ENCODE assay signal across 23 mouse cellular contexts in genomic region chr17:46586327-46586726, GRCm38 (mm10). TPM values are rescaled to one million over a fixed set of nuclear protein-coding genes. Genes with fewer than 3 reads are reported as not detected.
A peak's percentile ranks its signal among the peaks of the same experiment; 100 is the strongest.
DNase-seq lines count a peak whose midpoint lies in the region; ATAC-seq lines count a peak whose summit lies in the region.
"Had no signal": no experiment of that assay in that cellular context is flagged by ENCODE, and none has a peak within 500 bp of the region (broad histone marks: within the 10 kb centered on the region; RNA-seq: fewer than 3 reads in every experiment).

No protein-coding gene starts in this region.

- peak; percentile 75 for ATAC-seq in granulocyte monocyte progenitor cell, adult 5-6 weeks (replicated peaks; ENCODE audit: poor library complexity, severe bottlenecking)
- ATAC-seq in megakaryocyte, adult 5-6 weeks (ENCODE audit: poor library complexity, severe bottlenecking), result peak; percentile 73
- ATAC-seq in megakaryocyte progenitor cell, adult 5-6 weeks (replicated peaks; ENCODE audit: poor library complexity), result peak; percentile 45; the same call in 1 of the 2 replicates
- ATAC-seq in forebrain, embryonic 14.5 days, result no peak
- ATAC-seq: activated CD4-positive, CD25-positive, alpha-beta regulatory T cell, adult 4 months; CD4-positive, CD25-positive, alpha-beta regulatory T cell, adult 4 months; Patski had no signal

- H3K4me2 ChIP-seq in forebrain, embryonic 14.5 days (ENCODE audit: low read length), result no peak overlapping the region

- H3K27me3 ChIP-seq in forebrain, embryonic 14.5 days (replicated peaks; ENCODE audit: control insufficient read depth, insufficient read depth, low read length), result no peaks in the 10 kb centered on the region
- H3K27me3 ChIP-seq: Patski had no signal

- peak; percentile 37 for DNase-seq in 416B (ENCODE audit: low read depth)
- no peak for DNase-seq in forebrain, embryonic 14.5 days (ENCODE audit: low spot score)
- no peak for DNase-seq in c-Kit-positive CD71-positive TER-119-positive erythroid progenitor cells, embryonic 14.5 days (ENCODE audit: low spot score)
- no peak for DNase-seq in gastrocnemius, adult 18-20 months (ENCODE audit: low spot score)
- DNase-seq in adrenal gland, postnatal 14 days, result no peak
- DNase-seq: adrenal gland, adult 2 months; adrenal gland, adult 8-10 months; adrenal gland, postnatal 10 days; adrenal gland, postnatal 25 days; adrenal gland, postnatal 36 days; B cell, adult 2 months; cerebellum, adult 11 months; cerebellum, adult 11-12 months; cerebellum, adult 18-20 months; cerebellum, adult 2 months; cerebellum, adult 8-10 months had no signal

- no peak overlapping the region for H3K9ac ChIP-seq in forebrain, embryonic 14.5 days (ENCODE audit: low read length)

- WGBS in forebrain, embryonic 14.5 days, result 96% methylated on average over 8 of the region's 8 CpGs

- no peak overlapping the region for H3K27ac ChIP-seq in forebrain, embryonic 14.5 days (ENCODE audit: low read depth, low read length)

- peaks cover 71% of the 10 kb centered on the region for H3K36me3 ChIP-seq in forebrain, embryonic 14.5 days (ENCODE audit: control insufficient read depth, insufficient read depth, low read length)
- H3K36me3 ChIP-seq: G1E had no signal

- H3K9me3 ChIP-seq in forebrain, embryonic 14.5 days (replicated peaks; ENCODE audit: control insufficient read depth, low read length), result no peaks in the 10 kb centered on the region
- H3K9me3 ChIP-seq: G1E had no signal

- no peaks in the 10 kb centered on the region for H3K4me1 ChIP-seq in forebrain, embryonic 14.5 days (ENCODE audit: control insufficient read depth, insufficient read depth, low read length)

- H3K4me3 ChIP-seq in forebrain, embryonic 14.5 days (ENCODE audit: low read depth, low read length), result no peak overlapping the region

RNA-seq across cellular contexts. Expression of gene Srf, which starts 30.4 kb away (rescaled TPM):
- 27.4 and 42.7 TPM in 2 replicates for total RNA-seq in granulocyte monocyte progenitor cell, adult 5-6 weeks (2014; fragmentation: Nextera tagmentation)
- total RNA-seq in granulocyte monocyte progenitor cell, adult 5-6 weeks (2017), result 29.6 and 47.7 TPM in 2 replicates
- 28.5 and 34.0 TPM in 2 replicates for total RNA-seq in megakaryocyte, adult 5-6 weeks (2015)
- total RNA-seq in megakaryocyte, adult 5-6 weeks (2017), result 23.7 and 36.3 TPM in 2 replicates
- 36.5 and 43.5 TPM in 2 replicates for total RNA-seq in megakaryocyte progenitor cell, adult 5-6 weeks (2015)
- total RNA-seq in megakaryocyte progenitor cell, adult 5-6 weeks (2017), result 40.0 and 47.5 TPM in 2 replicates
- polyA plus RNA-seq in forebrain, embryonic 14.5 days (2014; fragmentation: Nextera tagmentation; extraction: Ambion mirVana), result 4.6 and 4.7 TPM in 2 replicates
- 10 to 100 TPM; 80.0 to 87.2 TPM for total RNA-seq in gastrocnemius, adult 18-20 months (2021)
- 38.4 and 39.2 TPM in 2 replicates for total RNA-seq in adrenal gland, postnatal 14 days (2021)

RNA-seq across cellular contexts. Expression of gene Cul9, which starts 40.1 kb away (rescaled TPM):
- 14.2 and 34.8 TPM in 2 replicates for total RNA-seq in granulocyte monocyte progenitor cell, adult 5-6 weeks (2014; fragmentation: Nextera tagmentation)
- 7.5 and 8.9 TPM in 2 replicates for total RNA-seq in granulocyte monocyte progenitor cell, adult 5-6 weeks (2017)
- 2.7 and 4.3 TPM in 2 replicates for total RNA-seq in megakaryocyte, adult 5-6 weeks (2015)
- 1.7 and 4.4 TPM in 2 replicates for total RNA-seq in megakaryocyte, adult 5-6 weeks (2017)
- 9.2 and 12.4 TPM in 2 replicates for total RNA-seq in megakaryocyte progenitor cell, adult 5-6 weeks (2015)
- 12.4 and 12.5 TPM in 2 replicates for total RNA-seq in megakaryocyte progenitor cell, adult 5-6 weeks (2017)
- 7.6 and 10.8 TPM in 2 replicates for polyA plus RNA-seq in forebrain, embryonic 14.5 days (2014; fragmentation: Nextera tagmentation; extraction: Ambion mirVana)
- total RNA-seq in gastrocnemius, adult 18-20 months (2021), result 10 to 100 TPM; 13.6 to 14.4 TPM
- total RNA-seq in adrenal gland, postnatal 14 days (2021), result 17.1 and 20.7 TPM in 2 replicates

RNA-seq across cellular contexts. Expression of gene Ptk7, which starts 43.0 kb away (rescaled TPM):
- total RNA-seq in granulocyte monocyte progenitor cell, adult 5-6 weeks (2014; fragmentation: Nextera tagmentation), result 3.6 and 4.3 TPM in 2 replicates
- total RNA-seq in granulocyte monocyte progenitor cell, adult 5-6 weeks (2017), result 3.7 and 3.8 TPM in 2 replicates
- total RNA-seq in megakaryocyte, adult 5-6 weeks (2015), result not detected in 2 replicates
- total RNA-seq in megakaryocyte, adult 5-6 weeks (2017), result 0.07 and 0.16 TPM in 2 replicates
- total RNA-seq in megakaryocyte progenitor cell, adult 5-6 weeks (2015), result 1.4 and 2.0 TPM in 2 replicates
- total RNA-seq in megakaryocyte progenitor cell, adult 5-6 weeks (2017), result 3.0 and 3.6 TPM in 2 replicates
- polyA plus RNA-seq in forebrain, embryonic 14.5 days (2014; fragmentation: Nextera tagmentation; extraction: Ambion mirVana), result 15.3 and 19.0 TPM in 2 replicates
- total RNA-seq in gastrocnemius, adult 18-20 months (2021), result under 1 TPM; 0.30 to 0.38 TPM
- 13.8 and 16.0 TPM in 2 replicates for total RNA-seq in adrenal gland, postnatal 14 days (2021)
- polyA plus RNA-seq: CD4-positive, CD25-positive, alpha-beta regulatory T cell, adult 4 months had no signal

RNA-seq across cellular contexts. Expression of gene Klc4, which starts 59.5 kb away (rescaled TPM):
- total RNA-seq in granulocyte monocyte progenitor cell, adult 5-6 weeks (2014; fragmentation: Nextera tagmentation), result 5.6 and 8.5 TPM in 2 replicates
- 7.9 and 11.5 TPM in 2 replicates for total RNA-seq in granulocyte monocyte progenitor cell, adult 5-6 weeks (2017)
- 3.5 and 4.9 TPM in 2 replicates for total RNA-seq in megakaryocyte, adult 5-6 weeks (2015)
- 13.1 and 15.0 TPM in 2 replicates for total RNA-seq in megakaryocyte, adult 5-6 weeks (2017)
- 1.9 and 2.9 TPM in 2 replicates for total RNA-seq in megakaryocyte progenitor cell, adult 5-6 weeks (2015)
- 7.5 and 9.5 TPM in 2 replicates for total RNA-seq in megakaryocyte progenitor cell, adult 5-6 weeks (2017)
- polyA plus RNA-seq in forebrain, embryonic 14.5 days (2014; fragmentation: Nextera tagmentation; extraction: Ambion mirVana), result 34.7 and 38.8 TPM in 2 replicates
- total RNA-seq in gastrocnemius, adult 18-20 months (2021), result 10 to 100 TPM; 12.6 to 13.4 TPM
- 32.3 and 34.7 TPM in 2 replicates for total RNA-seq in adrenal gland, postnatal 14 days (2021)

RNA-seq across cellular contexts. Expression of gene Mrpl2, which starts 59.7 kb away (rescaled TPM):
- total RNA-seq in granulocyte monocyte progenitor cell, adult 5-6 weeks (2014; fragmentation: Nextera tagmentation), result 106 and 113 TPM in 2 replicates
- 103 and 133 TPM in 2 replicates for total RNA-seq in granulocyte monocyte progenitor cell, adult 5-6 weeks (2017)
- 46.2 and 67.5 TPM in 2 replicates for total RNA-seq in megakaryocyte, adult 5-6 weeks (2015)
- total RNA-seq in megakaryocyte, adult 5-6 weeks (2017), result 42.7 and 53.9 TPM in 2 replicates
- 80.1 and 101 TPM in 2 replicates for total RNA-seq in megakaryocyte progenitor cell, adult 5-6 weeks (2015)
- 75.5 and 84.7 TPM in 2 replicates for total RNA-seq in megakaryocyte progenitor cell, adult 5-6 weeks (2017)
- polyA plus RNA-seq in forebrain, embryonic 14.5 days (2014; fragmentation: Nextera tagmentation; extraction: Ambion mirVana), result 83.3 and 108 TPM in 2 replicates
- total RNA-seq in gastrocnemius, adult 18-20 months (2021), result 100 to 1,000 TPM; 104 TPM
- total RNA-seq in adrenal gland, postnatal 14 days (2021), result 127 and 134 TPM in 2 replicates
